ENCODE assay signal across 15 mouse cellular contexts in genomic region chr1:133006571-133006970, GRCm38 (mm10). TPM values are rescaled to one million over a fixed set of nuclear protein-coding genes. Genes with fewer than 3 reads are reported as not detected.
A peak's percentile ranks its signal among the peaks of the same experiment; 100 is the strongest.
DNase-seq lines count a peak whose midpoint lies in the region.
"Had no signal": no experiment of that assay in that cellular context is flagged by ENCODE, and none has a peak within 500 bp of the region (broad histone marks: within the 10 kb centered on the region; RNA-seq: fewer than 3 reads in every experiment).

No protein-coding gene starts in this region.

- DNase-seq in adrenal gland, adult (ENCODE audit: inconsistent age in 2 of 2, low spot score in 1 of 2), result peak; percentile 64 to 82
- DNase-seq in adrenal gland, postnatal 4 days (ENCODE audit: low spot score in 2 of 2), result no peak
- DNase-seq in adrenal gland, adult 8-10 months, result peak; percentile 45
- peak; percentile 19 for DNase-seq in adrenal gland, postnatal 25 days
- no peak for DNase-seq in gastrocnemius, postnatal 10 days
- no peak for DNase-seq in thymus, adult 18-20 months
- DNase-seq: cerebellum, adult 11-12 months; cerebellum, adult 9-10 months; cerebellum, postnatal 14 days; forebrain, postnatal 0 days; gastrocnemius, adult 2 months; gastrocnemius, postnatal 25 days; heart, adult 2 months; heart, postnatal 14 days; kidney, adult 2 months had no signal

RNA-seq across cellular contexts. Expression of gene Mdm4, which starts 23.8 kb away (rescaled TPM):
- total RNA-seq in adrenal gland, postnatal 4 days (2021), result 100 to 1,000 TPM; 119 to 122 TPM
- 100 to 1,000 TPM in 2 of 4 experiments, 10 to 100 TPM in 2; 58.6 to 172 (median 91.8) TPM for total RNA-seq in adrenal gland, adult 8-10 months (2022)
- total RNA-seq in adrenal gland, postnatal 25 days (2021), result 91.6 and 115 TPM in 2 replicates
- total RNA-seq in gastrocnemius, postnatal 10 days (2021), result 10 to 100 TPM; 35.8 to 48.4 TPM

RNA-seq across cellular contexts. Expression of gene Pik3c2b, which starts 38.9 kb away (rescaled TPM):
- total RNA-seq in adrenal gland, postnatal 4 days (2021), result 10 to 100 TPM; 11.0 to 11.2 TPM
- 10 to 100 TPM in 2 of 4 experiments, 1 to 10 TPM in 2; 6.1 to 12.5 (median 8.5) TPM for total RNA-seq in adrenal gland, adult 8-10 months (2022)
- total RNA-seq in adrenal gland, postnatal 25 days (2021), result 7.9 and 8.3 TPM in 2 replicates
- 10 to 100 TPM; 29.9 to 38.2 TPM for total RNA-seq in gastrocnemius, postnatal 10 days (2021)

Comparison
In these comparisons a context has a peak if more than half of its experiments do, and no peak if none do; other contexts are left out.
1. DNase-seq: peak in adrenal gland, adult (2 of 2), adrenal gland, adult 8-10 months (single experiment) and adrenal gland, postnatal 25 days (single experiment); none in adrenal gland, postnatal 4 days (0 of 2), gastrocnemius, postnatal 10 days (single experiment) and thymus, adult 18-20 months (0 of 2).